Mouse (Mus musculus): Measurements from ENCODE around the gene Mlx.

DNA sequence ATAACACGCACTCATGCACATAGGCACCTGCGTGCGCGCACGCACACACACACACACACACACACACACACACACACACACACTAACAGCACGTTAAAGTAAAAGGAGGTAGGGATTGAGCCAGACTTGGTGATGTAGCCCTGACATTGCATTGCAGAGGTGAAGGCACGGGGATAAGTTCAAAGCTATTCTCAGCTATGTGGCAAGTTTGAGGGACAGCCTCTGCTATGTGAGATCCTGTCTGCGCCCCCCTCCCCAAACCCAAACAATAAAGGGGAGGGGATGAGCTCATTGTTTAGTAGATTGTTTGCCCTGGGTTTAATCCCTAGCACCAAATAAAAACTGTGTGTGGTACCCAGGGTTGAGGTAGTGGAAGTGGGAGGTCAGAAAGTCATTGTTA lies 54.0 kb downstream of the Mlx start:
- TF ChIP-seq CTCF (IDR thresholded peaks at IDR 0.05; ENCODE audit: low read depth, low read length): no peak
- no peak for TF ChIP-seq GATA2 (IDR thresholded peaks at IDR 0.05; ENCODE audit: borderline replicate concordance, low read depth, low read length)
- no peak for TF ChIP-seq TAL1 (conservative IDR thresholded peaks at IDR 0.05; ENCODE audit: low read depth, low read length)
- TF ChIP-seq GATA1 (IDR thresholded peaks at IDR 0.05; ENCODE audit: borderline replicate concordance, low read length): no peak
- TF ChIP-seq POLR2AphosphoS5 (IDR thresholded peaks at IDR 0.05; ENCODE audit: insufficient replicate concordance, low read depth, low read length): no peak
